Mouse (Mus musculus): Measurements from ENCODE around the gene Ptgfr.

DNA sequence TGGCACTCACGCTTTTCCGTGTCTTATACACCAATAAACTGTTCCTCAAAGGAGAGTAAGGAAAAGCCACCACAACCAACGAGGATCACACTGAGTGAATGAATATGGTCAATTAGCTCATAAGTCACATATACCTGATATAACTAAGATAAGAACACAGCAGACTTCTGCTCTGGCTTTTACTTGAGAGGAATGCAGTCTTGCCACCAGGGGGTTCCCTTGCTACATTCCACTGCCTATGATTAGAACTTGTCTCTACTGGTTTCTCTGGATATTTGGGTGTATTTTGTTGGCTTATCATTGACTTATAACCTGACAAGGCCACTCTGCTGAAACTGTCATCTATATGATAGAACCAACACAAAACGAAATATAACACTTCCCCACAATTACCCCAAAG lies 62.3 kb downstream of the Ptgfr start:
- no peak for TF ChIP-seq CTCF (IDR thresholded peaks at IDR 0.05; ENCODE audit: low read depth, low read length)
- TF ChIP-seq EP300 (IDR thresholded peaks at IDR 0.05; ENCODE audit: insufficient read depth, low read depth, low read length), result no peak
- no peak for TF ChIP-seq POLR2A (IDR thresholded peaks at IDR 0.05; ENCODE audit: insufficient read depth, low read length)
